Mouse (Mus musculus): ENCODE results near the gene Tnfrsf11a. TPM values are rescaled to one million over a fixed set of nuclear protein-coding genes. Genes with fewer than 3 reads are reported as not detected.

Gene Tnfrsf11a
- polyA plus RNA-seq, 1 experiment from 2014 or later: 0.46 TPM

- Histone ChIP-seq H3K36me3 (ENCODE audit: control insufficient read depth, insufficient read depth) (no peaks in the 10 kb centered on the region), H3K9ac (ENCODE audit: low read depth, low read length) (no peak overlapping the region), H3K9me3 (replicated peaks; ENCODE audit: control insufficient read depth, low read length) (no peaks in the 10 kb centered on the region), H3K27me3 (ENCODE audit: control insufficient read depth, insufficient read depth, low read depth, low read length) (no peaks in the 10 kb centered on the region), H3K27ac (ENCODE audit: low read length) (no peak overlapping the region), H3K4me2 (ENCODE audit: low read depth, low read length) (no peak overlapping the region), H3K4me3 (ENCODE audit: low read depth, low read length) (no peak overlapping the region), H3K4me1 (ENCODE audit: control insufficient read depth, low read depth, low read length) (no peaks in the 10 kb centered on the region)
- WGBS (ENCODE audit: insufficient replicate concordance): 68% methylated on average over 5 of the region's 5 CpGs
- no peak for ATAC-seq (ENCODE audit: low read depth)
These were observed 48.7 kb downstream of the Tnfrsf11a start for GRCm38 (mm10) chr1:105829171-105829570.

GRCm38 (mm10) chr1:105832784-105833183 lies 52.3 kb downstream of the Tnfrsf11a start:
- no peaks in the 10 kb centered on the region for H3K4me1 ChIP-seq (ENCODE audit: control insufficient read depth, low read depth, low read length)
- no peak overlapping the region for H3K4me2 ChIP-seq (ENCODE audit: low read depth, low read length)
- WGBS (ENCODE audit: insufficient replicate concordance): 60% methylated on average over 1 of the region's 1 CpGs
- ATAC-seq (ENCODE audit: low read depth): no peak
- H3K4me3 ChIP-seq (ENCODE audit: low read depth, low read length): no peak overlapping the region
- no peaks in the 10 kb centered on the region for H3K27me3 ChIP-seq (ENCODE audit: control insufficient read depth, insufficient read depth, low read depth, low read length)
- H3K9ac ChIP-seq (ENCODE audit: low read depth, low read length): no peak overlapping the region
- no peak overlapping the region for H3K27ac ChIP-seq (ENCODE audit: low read length)
- H3K36me3 ChIP-seq (ENCODE audit: control insufficient read depth, insufficient read depth): no peaks in the 10 kb centered on the region
- H3K9me3 ChIP-seq (replicated peaks; ENCODE audit: control insufficient read depth, low read length): no peaks in the 10 kb centered on the region

DNA sequence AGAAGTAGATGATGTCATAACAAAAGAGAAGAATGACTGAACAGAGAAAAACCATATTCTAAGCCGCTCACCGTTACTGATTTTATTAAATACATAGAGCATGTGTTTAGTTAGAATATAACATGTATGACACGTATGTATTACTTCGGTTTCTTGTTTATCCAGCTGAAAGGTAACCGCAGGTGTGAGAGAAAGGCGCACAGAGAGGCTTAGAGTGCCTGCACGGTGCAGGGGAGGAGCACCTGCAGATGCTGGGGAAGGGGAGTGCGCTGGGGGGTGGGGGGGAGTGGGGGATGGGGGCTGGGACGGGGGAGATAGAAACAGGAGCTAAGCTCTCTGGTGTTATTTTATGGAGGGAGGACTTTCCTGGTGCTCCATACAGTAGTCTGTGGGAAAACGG lies 62.4 kb downstream of the Tnfrsf11a start:
- peaks cover 23% of the 10 kb centered on the region for H3K27me3 ChIP-seq (ENCODE audit: control insufficient read depth, insufficient read depth, low read depth, low read length)
- no peaks in the 10 kb centered on the region for H3K36me3 ChIP-seq (ENCODE audit: control insufficient read depth, insufficient read depth)
- 16% methylated on average over 10 of the region's 10 CpGs for WGBS (ENCODE audit: insufficient replicate concordance)
- H3K9me3 ChIP-seq (replicated peaks; ENCODE audit: control insufficient read depth, low read length): no peaks in the 10 kb centered on the region
- no peak for ATAC-seq (ENCODE audit: low read depth)
- H3K4me1 ChIP-seq (ENCODE audit: control insufficient read depth, low read depth, low read length): no peaks in the 10 kb centered on the region
- H3K27ac ChIP-seq (ENCODE audit: low read length): no peak overlapping the region
- no peak overlapping the region for H3K4me2 ChIP-seq (ENCODE audit: low read depth, low read length)
- no peak overlapping the region for H3K4me3 ChIP-seq (ENCODE audit: low read depth, low read length)
- H3K9ac ChIP-seq (ENCODE audit: low read depth, low read length): no peak overlapping the region

- no peak overlapping the region for H3K9ac ChIP-seq (ENCODE audit: low read depth, low read length)
- no peak overlapping the region for H3K4me3 ChIP-seq (ENCODE audit: low read depth, low read length)
- no peaks in the 10 kb centered on the region for H3K4me1 ChIP-seq (ENCODE audit: control insufficient read depth, low read depth, low read length)
- WGBS (ENCODE audit: insufficient replicate concordance): 7% methylated on average over 12 of the region's 12 CpGs
- H3K27me3 ChIP-seq (ENCODE audit: control insufficient read depth, insufficient read depth, low read depth, low read length): peaks cover 23% of the 10 kb centered on the region
- no peak overlapping the region for H3K4me2 ChIP-seq (ENCODE audit: low read depth, low read length)
- H3K9me3 ChIP-seq (replicated peaks; ENCODE audit: control insufficient read depth, low read length): no peaks in the 10 kb centered on the region
- no peaks in the 10 kb centered on the region for H3K36me3 ChIP-seq (ENCODE audit: control insufficient read depth, insufficient read depth)
- ATAC-seq (ENCODE audit: low read depth): no peak
- H3K27ac ChIP-seq (ENCODE audit: low read length): no peak overlapping the region
These were observed 62.9 kb downstream of the Tnfrsf11a start for GRCm38 (mm10) chr1:105843386-105843785.

DNA sequence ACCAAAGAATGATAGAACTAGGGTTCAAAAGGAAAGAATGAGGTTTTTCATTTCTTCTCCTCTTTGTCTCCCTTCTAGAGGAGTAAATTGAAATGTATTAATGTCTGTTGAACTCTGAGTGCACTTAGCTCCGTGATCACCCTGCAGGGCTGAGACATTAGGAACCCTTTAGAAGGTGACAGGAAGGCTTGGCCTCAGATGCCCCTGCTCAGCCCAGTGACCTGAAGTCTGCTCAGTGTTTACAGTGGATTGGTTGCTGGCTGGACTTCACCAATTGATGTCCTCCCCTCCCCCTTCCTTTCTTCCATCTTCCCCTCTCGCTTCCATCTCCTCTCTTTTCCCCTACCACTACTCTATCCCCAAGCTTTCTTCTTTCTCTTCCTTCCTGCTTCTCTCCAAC lies 63.3 kb downstream of the Tnfrsf11a start:
- WGBS (ENCODE audit: insufficient replicate concordance): 2% methylated on average over 2 of the region's 2 CpGs

GRCm38 (mm10) chr1:105844341-105845006 lies 64.0 kb downstream of the Tnfrsf11a start:
- Histone ChIP-seq H3K4me2 (ENCODE audit: low read depth, low read length) (no peak overlapping the region), H3K36me3 (ENCODE audit: control insufficient read depth, insufficient read depth) (no peaks in the 10 kb centered on the region)
- 0 out of 2 replicates have a peak, but pooled peaks have one; percentile 24 for ATAC-seq (ENCODE audit: low read depth)

More for the DNA sequence above, 63.3 kb downstream of the Tnfrsf11a start:
- Histone ChIP-seq H3K9me3 (replicated peaks; ENCODE audit: control insufficient read depth, low read length) (no peaks in the 10 kb centered on the region), H3K4me1 (ENCODE audit: control insufficient read depth, low read depth, low read length) (no peaks in the 10 kb centered on the region), H3K36me3 (ENCODE audit: control insufficient read depth, insufficient read depth) (no peaks in the 10 kb centered on the region), H3K4me3 (ENCODE audit: low read depth, low read length) (no peak overlapping the region), H3K9ac (ENCODE audit: low read depth, low read length) (no peak overlapping the region), H3K27ac (ENCODE audit: low read length) (no peak overlapping the region), H3K4me2 (ENCODE audit: low read depth, low read length) (no peak overlapping the region), H3K27me3 (ENCODE audit: control insufficient read depth, insufficient read depth, low read depth, low read length) (peaks cover 23% of the 10 kb centered on the region)
- ATAC-seq (ENCODE audit: low read depth): no peak

DNA sequence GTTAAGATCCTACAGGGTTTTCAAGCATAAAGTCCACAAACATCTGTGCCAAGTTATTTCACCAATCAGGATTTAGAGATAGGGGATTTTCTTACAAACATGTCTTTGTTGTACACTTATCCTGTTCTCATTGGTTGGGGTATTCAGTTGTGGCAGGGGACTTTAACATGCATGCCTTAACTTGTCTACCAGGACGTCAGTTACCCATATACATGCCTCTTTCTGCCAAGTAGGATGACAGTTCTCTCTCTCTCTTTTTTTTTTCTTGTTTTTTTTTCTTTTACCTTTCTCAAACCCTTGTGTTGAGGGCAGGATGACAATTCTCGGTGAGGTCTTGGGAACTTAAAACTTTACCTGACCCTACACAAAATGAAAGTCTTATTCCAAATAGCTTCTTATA lies 65.9 kb downstream of the Tnfrsf11a start:
- peaks cover 6% of the 10 kb centered on the region; the same call in 1 of the 2 replicates for H3K4me1 ChIP-seq (ENCODE audit: control insufficient read depth, low read depth, low read length)
- no peak overlapping the region for H3K9ac ChIP-seq (ENCODE audit: low read depth, low read length)
- no peak overlapping the region for H3K27ac ChIP-seq (ENCODE audit: low read length)
- ATAC-seq (ENCODE audit: low read depth): no peak
- H3K36me3 ChIP-seq (ENCODE audit: control insufficient read depth, insufficient read depth): no peaks in the 10 kb centered on the region
- H3K27me3 ChIP-seq (ENCODE audit: control insufficient read depth, insufficient read depth, low read depth, low read length): peaks cover 23% of the 10 kb centered on the region
- H3K9me3 ChIP-seq (replicated peaks; ENCODE audit: control insufficient read depth, low read length): no peaks in the 10 kb centered on the region
- WGBS (ENCODE audit: insufficient replicate concordance): 68% methylated on average over 2 of the region's 2 CpGs
- H3K4me2 ChIP-seq (ENCODE audit: low read depth, low read length): no peak overlapping the region
- no peak overlapping the region for H3K4me3 ChIP-seq (ENCODE audit: low read depth, low read length)

More at GRCm38 (mm10) chr1:105844341-105845006, 64.0 kb downstream of the Tnfrsf11a start:
- Histone ChIP-seq H3K27ac (ENCODE audit: low read length) (no peak overlapping the region), H3K9me3 (replicated peaks; ENCODE audit: control insufficient read depth, low read length) (no peaks in the 10 kb centered on the region), H3K4me1 (ENCODE audit: control insufficient read depth, low read depth, low read length) (no peaks in the 10 kb centered on the region), H3K4me3 (ENCODE audit: low read depth, low read length) (no peak overlapping the region), H3K27me3 (ENCODE audit: control insufficient read depth, insufficient read depth, low read depth, low read length) (peaks cover 23% of the 10 kb centered on the region), H3K9ac (ENCODE audit: low read depth, low read length) (no peak overlapping the region)
- 11% methylated on average over 28 of the region's 28 CpGs for WGBS (ENCODE audit: insufficient replicate concordance)

- Histone ChIP-seq H3K36me3 (ENCODE audit: control insufficient read depth, insufficient read depth) (no peaks in the 10 kb centered on the region), H3K9me3 (replicated peaks; ENCODE audit: control insufficient read depth, low read length) (no peaks in the 10 kb centered on the region), H3K9ac (ENCODE audit: low read depth, low read length) (no peak overlapping the region), H3K27me3 (ENCODE audit: control insufficient read depth, insufficient read depth, low read depth, low read length) (peaks cover 11% of the 10 kb centered on the region), H3K4me2 (ENCODE audit: low read depth, low read length) (no peak overlapping the region), H3K27ac (ENCODE audit: low read length) (no peak overlapping the region), H3K4me3 (ENCODE audit: low read depth, low read length) (no peak overlapping the region), H3K4me1 (ENCODE audit: control insufficient read depth, low read depth, low read length) (peaks cover 6% of the 10 kb centered on the region; the same call in 1 of the 2 replicates)
- no peak for ATAC-seq (ENCODE audit: low read depth)
- WGBS (ENCODE audit: insufficient replicate concordance): 72% methylated on average over 8 of the region's 8 CpGs
These were observed 68.3 kb downstream of the Tnfrsf11a start for GRCm38 (mm10) chr1:105848806-105849205.

DNA sequence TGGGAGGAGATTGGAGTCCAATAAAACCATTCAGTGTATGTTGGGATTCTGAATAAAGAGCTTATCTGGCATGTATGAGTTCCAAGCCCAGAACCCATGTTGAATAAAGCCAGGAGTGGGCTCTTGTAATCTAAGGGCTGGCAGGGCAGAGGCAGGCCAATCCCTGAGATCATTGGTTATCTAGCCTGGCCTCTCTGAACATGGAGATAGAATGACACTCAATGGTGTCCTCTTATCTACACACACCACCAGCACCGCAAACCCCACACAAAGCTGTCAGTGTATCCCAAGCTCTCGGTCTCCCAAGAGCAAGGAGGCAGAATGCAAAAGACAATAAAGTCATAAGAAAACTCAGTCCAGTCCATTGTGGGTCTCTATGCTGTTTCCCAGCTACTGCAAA lies 70.8 kb downstream of the Tnfrsf11a start:
- Histone ChIP-seq H3K27me3 (ENCODE audit: control insufficient read depth, insufficient read depth, low read depth, low read length) (no peaks in the 10 kb centered on the region), H3K36me3 (ENCODE audit: control insufficient read depth, insufficient read depth) (no peaks in the 10 kb centered on the region), H3K4me2 (ENCODE audit: low read depth, low read length) (no peak overlapping the region), H3K27ac (ENCODE audit: low read length) (no peak overlapping the region), H3K4me1 (ENCODE audit: control insufficient read depth, low read depth, low read length) (peaks cover 6% of the 10 kb centered on the region; the same call in 1 of the 2 replicates), H3K9me3 (replicated peaks; ENCODE audit: control insufficient read depth, low read length) (no peaks in the 10 kb centered on the region), H3K9ac (ENCODE audit: low read depth, low read length) (no peak overlapping the region), H3K4me3 (ENCODE audit: low read depth, low read length) (no peak overlapping the region)
- WGBS (ENCODE audit: insufficient replicate concordance): 20% methylated on average over 2 of the region's 2 CpGs
- ATAC-seq (ENCODE audit: low read depth): peak; percentile 98
